Mouse (Mus musculus) bone marrow, adult 2 months (tissue): ENCODE measurements at regions not wholly inside any gene's neighbourhood (a gene's known extent, or its start where the extent isn't known, plus 50 kb on each side); places are given as distances from the start of the nearest gene placed in this dataset.

ENCODE experiments used
- CTCF ChIP-seq: fragments of 200-500 bp; IDR thresholded peaks from 2 replicates; pipeline ENCODE4 v1.5.1; 2011; ENCODE audit warnings: low read length, control low read depth; ENCODE audit not compliant: control insufficient read depth, insufficient read depth
- POLR2A ChIP-seq: fragments of 200-500 bp; IDR thresholded peaks from 2 replicates; pipeline ENCODE4 v1.6.1; 2011; ENCODE audit warnings: low read depth, mild to moderate bottlenecking, control low read depth, low read length, borderline replicate concordance; ENCODE audit not compliant: control insufficient read depth

GRCm38 (mm10) chr15:62169591-62170019, 1246.8 kb upstream of the A1bg start:
- TF ChIP-seq POLR2A (no peak), CTCF (no peak)
